Mouse (Mus musculus) cerebellum, postnatal 10 days (tissue): Measurements from ENCODE around the gene Mark4.

Experiments
- DNase-seq, 2 experiments: peaks; one replicate each; pipeline ENCODE4 v3.0.0; 2021; ENCODE audit warnings: mixed read lengths in 2 of 2

Gene Mark4

DNA sequence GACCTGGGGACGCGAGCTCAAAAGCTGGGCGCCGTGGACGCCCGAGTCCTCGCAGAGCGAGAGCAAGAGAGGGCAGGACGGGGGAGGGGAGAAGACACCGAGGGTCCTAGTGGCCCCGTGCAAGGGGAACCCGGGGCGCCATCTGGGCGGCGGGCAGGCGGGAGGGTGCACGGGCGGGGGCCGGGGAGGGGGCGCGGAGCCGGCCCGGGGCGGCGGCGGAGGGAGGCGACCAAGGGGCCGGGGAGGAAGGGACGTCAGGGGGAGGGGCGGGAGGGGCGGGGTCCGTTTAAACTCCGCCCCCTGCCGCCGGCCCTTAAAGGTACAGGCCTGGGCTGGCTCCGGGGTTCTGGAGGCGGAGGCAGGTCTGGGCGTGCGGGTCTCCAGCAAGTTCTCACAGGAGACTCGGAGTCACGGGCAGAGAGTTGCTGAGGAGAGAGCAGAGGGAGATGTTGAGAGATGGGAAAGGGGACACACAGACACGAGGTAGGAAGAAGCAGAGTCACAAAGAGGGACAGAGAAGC, at the start of gene Mark4:
Gene Mark4 (minus strand): TSS at position 231 of the 521 bp plus-strand sequence.
- DNase-seq: peak; percentile 90 to 92

DNA sequence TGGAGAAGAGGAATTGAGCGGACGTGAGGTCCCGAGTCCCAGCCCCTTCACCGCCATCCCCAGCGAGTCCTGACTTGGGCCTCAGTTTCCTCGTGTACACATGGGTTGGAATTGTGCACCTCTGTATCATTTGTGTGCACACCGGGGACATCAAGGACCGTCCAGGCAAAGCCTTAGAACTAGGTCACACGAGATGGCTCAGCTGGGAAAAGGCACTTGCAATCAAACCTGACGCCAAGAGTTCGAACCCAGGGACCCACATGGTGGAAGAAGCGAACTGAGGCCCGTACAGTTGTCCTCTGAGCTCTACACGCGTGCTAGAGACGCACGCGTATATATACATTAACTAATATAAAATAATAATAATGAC, 49.0 kb upstream of the Mark4 start:
- DNase-seq: peak in 1 of 2 experiments; percentile 35

GRCm38 (mm10) chr7:19506969-19507611, 48.5 kb upstream of the Mark4 start:
- peak; percentile 80 to 83 for DNase-seq

- peak in 1 of 2 experiments; percentile 29 for DNase-seq
Observed at GRCm38 (mm10) chr7:19506326-19506725, 47.7 kb upstream of the Mark4 start.

GRCm38 (mm10) chr7:19503481-19504068, 45.0 kb upstream of the Mark4 start:
- peak; percentile 81 to 91 for DNase-seq

- no peak for DNase-seq
Observed at GRCm38 (mm10) chr7:19501658-19502057, 43.0 kb upstream of the Mark4 start.

DNA sequence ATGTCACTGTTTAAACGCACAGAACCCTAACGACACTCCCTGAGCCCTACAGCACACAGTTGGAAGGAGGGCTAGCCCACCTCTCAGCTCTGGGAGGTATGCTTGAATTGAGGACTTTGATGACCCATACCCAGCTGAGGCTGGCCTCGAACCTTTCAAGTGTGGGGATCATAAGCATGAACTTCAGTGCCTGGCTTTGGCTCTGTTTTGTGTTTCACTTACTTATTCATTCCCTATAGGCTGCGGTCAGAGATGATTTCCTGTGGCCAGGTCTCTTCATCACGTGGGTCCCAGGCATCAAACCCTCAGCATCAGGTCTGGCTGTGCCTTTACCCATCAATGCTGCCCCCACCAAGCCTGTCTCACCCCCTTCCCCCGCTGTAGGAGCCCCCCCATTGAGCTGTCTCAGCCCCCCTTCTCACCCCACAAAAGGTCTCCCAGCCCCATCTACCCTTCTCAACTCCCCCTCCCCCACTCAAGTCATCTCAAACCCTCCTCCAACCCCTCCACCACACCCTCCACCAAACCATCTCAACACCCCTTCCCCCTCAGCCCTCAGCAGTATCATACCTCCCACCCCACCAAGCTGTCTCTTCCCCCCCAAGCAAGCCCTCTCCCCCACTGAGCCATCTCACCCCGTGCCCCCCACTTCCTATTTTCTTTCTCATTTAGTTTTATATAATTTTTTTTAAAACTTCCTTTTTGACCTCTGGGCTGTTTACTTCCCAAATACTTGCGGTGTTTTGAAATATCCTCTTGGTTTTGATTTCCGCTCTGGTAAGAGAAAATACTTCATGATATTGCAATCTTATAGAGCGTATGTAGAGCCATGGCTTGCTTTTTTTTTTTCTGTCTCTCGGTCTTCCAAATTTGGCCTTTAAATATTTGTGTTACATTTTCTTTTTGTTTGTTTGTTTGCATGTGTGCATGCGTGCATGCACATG, 42.1 kb upstream of the Mark4 start:
- DNase-seq: no peak

- no peak for DNase-seq
Observed at GRCm38 (mm10) chr7:19498326-19498725, 39.7 kb upstream of the Mark4 start.

GRCm38 (mm10) chr7:19496214-19496555, 37.6 kb upstream of the Mark4 start:
- DNase-seq: no peak

DNA sequence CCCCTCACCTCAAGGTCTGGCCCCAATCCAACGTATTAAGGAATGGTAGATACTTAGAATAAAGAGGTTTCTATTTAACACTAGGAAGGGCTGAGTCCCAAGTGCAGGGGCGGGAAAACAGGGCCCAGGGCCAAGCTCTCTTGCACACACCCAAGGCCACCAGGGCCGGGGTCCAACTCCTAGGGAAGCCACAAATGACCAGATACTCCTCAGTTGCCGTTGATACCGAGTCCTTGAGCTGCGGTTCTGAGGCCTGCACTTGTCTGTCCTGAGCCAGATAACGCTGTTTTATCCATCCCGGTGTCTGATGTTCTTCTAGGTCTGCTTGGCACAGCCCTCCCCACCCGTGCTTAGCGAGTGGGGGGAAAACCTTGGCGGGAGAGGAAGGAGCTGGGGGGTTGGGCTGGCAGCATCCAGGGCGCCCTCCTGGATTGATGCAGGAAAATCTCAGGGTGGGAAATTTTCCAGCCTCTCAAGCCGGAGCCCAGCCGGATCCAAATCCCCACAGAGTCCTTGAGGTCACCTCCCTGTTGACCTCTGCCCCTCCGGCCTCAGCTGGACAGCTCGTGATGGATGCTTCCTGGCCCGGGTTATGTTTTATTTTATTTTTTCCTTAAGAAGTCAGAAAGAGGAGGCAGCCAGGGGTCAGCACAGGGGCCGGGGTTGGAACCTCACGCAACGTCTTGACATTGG, 37.0 kb upstream of the Mark4 start:
- DNase-seq: no peak

- no peak for DNase-seq
Observed at GRCm38 (mm10) chr7:19494751-19495474, 36.3 kb upstream of the Mark4 start.

- DNase-seq: peak; percentile 59 to 65
Observed at GRCm38 (mm10) chr7:19491731-19492130, 33.1 kb upstream of the Mark4 start.

DNA sequence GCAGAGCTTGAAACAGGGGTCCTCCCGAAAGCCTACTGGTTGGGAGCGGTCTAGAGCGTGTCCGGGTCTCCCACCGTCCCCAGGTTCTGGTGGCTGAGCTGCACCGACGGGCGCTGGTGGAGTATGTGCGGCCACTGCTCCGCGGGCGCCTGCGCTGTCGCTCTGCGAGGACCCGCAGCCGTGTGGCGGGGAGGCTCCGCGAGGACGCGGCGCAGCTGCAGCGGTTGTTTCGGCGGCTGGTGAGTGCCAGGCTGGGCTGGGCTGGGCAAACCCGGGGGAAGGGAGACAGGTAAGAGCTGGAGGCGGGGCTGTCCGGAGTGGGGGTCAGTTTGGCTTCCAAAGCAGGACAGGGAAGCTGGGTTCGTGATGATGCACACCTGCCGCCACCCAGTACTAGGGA, 30.9 kb upstream of the Mark4 start:
- no peak for DNase-seq

DNA sequence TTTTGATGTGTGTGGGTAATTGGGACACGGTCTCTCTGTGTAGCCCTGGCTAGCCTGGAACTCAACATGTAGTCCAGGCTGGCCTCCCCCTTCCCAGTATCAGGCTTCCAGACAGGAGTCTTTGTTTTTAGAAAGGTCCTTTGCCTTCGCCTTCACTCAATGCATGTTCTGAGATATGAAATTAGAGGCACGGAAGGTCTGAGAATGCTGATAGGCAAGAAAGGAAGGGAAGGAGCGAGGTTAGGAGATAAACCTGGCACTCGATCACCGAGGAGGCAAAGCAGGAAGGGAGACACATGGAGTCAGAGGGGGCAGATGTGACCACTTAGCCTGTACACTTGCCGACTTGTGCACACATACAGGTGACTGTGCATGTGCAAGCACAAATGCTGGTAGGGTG, 27.9 kb upstream of the Mark4 start:
- DNase-seq: no peak

DNA sequence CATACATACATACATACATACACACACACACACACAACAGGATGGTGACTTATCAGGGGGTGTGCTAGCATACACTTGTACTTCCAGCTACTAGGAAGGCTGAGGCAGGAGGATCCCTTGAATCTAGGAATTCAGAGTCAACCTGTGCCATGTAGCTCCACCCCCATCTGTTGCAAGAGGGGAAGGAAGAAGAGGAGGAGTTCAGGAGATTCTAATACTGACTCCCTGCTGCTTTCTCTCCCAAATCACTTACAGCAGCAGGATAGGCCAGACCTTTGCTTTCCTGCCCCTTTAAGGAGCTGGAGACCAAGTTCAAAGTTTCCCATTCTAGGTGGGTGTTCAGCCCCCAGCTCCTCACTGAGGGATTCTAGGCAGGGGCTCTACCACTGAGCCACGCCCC, 26.9 kb upstream of the Mark4 start:
- no peak for DNase-seq

GRCm38 (mm10) chr7:19483281-19483680, 24.7 kb upstream of the Mark4 start:
- no peak for DNase-seq

DNA sequence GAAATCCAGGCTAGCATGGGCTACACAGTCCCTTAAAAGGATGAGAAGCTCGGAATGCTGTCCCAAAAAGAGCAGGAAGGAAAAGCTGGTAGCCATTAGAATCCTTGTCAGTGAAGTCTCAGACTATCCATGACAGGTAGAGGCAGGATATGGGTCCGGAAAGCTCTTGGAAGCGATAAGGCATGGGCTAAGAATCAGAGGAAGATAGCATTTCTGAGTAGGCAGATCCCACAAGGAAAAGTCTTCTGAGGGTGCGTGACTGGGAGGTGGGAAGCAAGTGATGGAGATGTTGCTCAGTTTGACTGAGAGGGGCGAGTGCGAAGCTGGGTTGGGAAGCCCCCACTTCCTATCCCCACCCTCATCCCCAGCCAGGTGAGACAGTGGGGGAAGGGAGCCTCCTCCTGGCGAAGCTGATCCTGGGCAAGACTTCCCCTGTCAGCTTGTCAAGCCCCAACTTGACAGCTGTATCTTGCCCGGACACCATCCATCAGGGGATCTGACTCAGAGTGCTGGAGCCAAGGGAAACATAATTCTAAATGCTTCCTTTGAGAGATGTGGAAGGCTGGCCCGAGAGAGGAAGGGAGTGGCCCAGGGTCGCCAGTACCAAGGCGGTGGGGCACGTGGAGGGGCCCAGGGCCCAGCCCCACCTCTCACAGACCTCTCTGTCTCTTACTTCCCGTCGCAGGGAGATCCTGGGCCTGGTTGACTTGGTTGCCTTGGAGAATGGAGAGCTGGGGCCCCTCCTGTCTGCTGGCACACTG, 19.2 kb upstream of the Mark4 start:
- DNase-seq: no peak

DNA sequence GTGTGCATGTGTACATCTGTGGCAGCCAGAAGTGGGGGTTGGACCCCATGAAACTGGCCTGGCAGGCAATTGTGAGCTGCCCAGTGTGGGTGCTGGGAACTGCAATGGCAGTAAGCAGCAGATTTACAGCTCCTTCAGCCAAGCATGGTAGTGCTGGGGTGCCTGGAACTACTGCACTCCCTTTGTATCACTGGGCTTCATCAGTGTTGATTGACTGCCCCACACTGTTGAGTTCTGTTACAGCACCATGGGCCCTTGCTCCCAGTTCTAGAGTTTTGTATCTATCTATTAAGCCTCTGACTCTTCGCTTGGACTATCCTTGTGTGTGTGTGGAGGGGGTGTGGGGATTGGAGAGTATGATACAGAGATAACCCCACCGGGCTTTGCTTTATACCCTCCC, 18.5 kb upstream of the Mark4 start:
- DNase-seq: no peak

- peak; percentile 88 to 91 for DNase-seq
Observed at GRCm38 (mm10) chr7:19473875-19474443, 15.3 kb upstream of the Mark4 start.

DNA sequence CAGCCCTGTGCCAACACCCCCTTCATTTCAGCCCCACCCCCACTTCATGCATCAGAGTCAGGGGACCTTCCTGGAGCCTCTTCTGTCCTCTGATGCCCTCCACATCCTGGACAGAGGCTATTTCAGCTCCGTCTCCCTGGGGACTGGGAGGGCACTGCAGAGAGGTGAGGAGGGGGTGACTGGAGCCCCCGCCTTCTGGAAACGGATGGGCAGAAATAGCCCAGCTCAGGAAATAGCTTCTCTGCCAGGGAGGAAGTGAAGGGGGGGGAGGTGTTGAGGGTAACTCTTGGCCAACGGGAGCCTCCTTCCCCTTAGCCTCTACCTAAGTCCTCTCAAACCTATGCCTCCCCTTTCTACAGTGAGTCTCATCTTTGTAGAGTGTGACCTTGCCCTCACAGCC, 13.8 kb upstream of the Mark4 start:
- no peak for DNase-seq

GRCm38 (mm10) chr7:19470308-19470707, 11.7 kb upstream of the Mark4 start:
- DNase-seq: no peak
